Mouse (Mus musculus) spleen, adult 2 months (tissue): ENCODE data around the gene Zfyve28. TPM values are rescaled to one million over a fixed set of nuclear protein-coding genes. Genes with fewer than 3 reads are reported as not detected.
A peak's percentile ranks its signal among the peaks of the same experiment; 100 is the strongest.

Experiments
- DNase-seq, 2 experiments: peaks; one replicate each; pipeline versions ENCODE4 v3.0.0 to v3.0.0-alpha.2; 2012 to 2021; ENCODE audit warnings: low spot score in 2 of 2, low read depth in 1 of 2
- H3K27ac ChIP-seq: fragments of 200-500 bp; 2 replicates; pipeline ENCODE4 v1.5.1; 2012; ENCODE audit warnings: low read length, inconsistent platforms; ENCODE audit not compliant: insufficient read depth
- H3K27me3 ChIP-seq: fragments of 200-500 bp; 2 replicates; pipeline ENCODE4 v1.6.1; 2012; ENCODE audit warnings: mild to moderate bottlenecking, moderate library complexity, low read length, inconsistent platforms; ENCODE audit not compliant: control insufficient read depth, insufficient read depth
- H3K36me3 ChIP-seq: fragments of 200-500 bp; 2 replicates; pipeline ENCODE4 v1.6.1; 2012; ENCODE audit warnings: mild to moderate bottlenecking, low read length, inconsistent platforms; ENCODE audit not compliant: control insufficient read depth, insufficient read depth
- H3K4me1 ChIP-seq: fragments of 200-500 bp; 2 replicates; pipeline ENCODE4 v1.6.1; 2011; ENCODE audit warnings: inconsistent platforms; ENCODE audit not compliant: control insufficient read depth, insufficient read depth, insufficient read length
- H3K4me3 ChIP-seq: fragments of 200-500 bp; 2 replicates; pipeline ENCODE4 v1.5.1; 2011; ENCODE audit warnings: mild to moderate bottlenecking, inconsistent platforms; ENCODE audit not compliant: insufficient read depth, insufficient read length; ENCODE audit errors: extremely low read depth
- CTCF ChIP-seq: fragments of 200-500 bp; IDR thresholded peaks from 2 replicates; pipeline ENCODE4 v1.5.1; 2011; ENCODE audit warnings: mild to moderate bottlenecking, inconsistent platforms; ENCODE audit not compliant: insufficient read depth, insufficient read length, insufficient replicate concordance; ENCODE audit errors: extremely low read depth
- POLR2A ChIP-seq: fragments of 200-500 bp; IDR thresholded peaks from 2 replicates; pipeline ENCODE4 v1.6.1; 2011; ENCODE audit warnings: low read depth, low read length, inconsistent platforms
- WGBS: fragments of 180-500 bp; shearing (Covaris S2); methylation state at CpG from one replicate; pipeline ENCODE4 v1.1.7; 2018; 5-methylcytosine and 5-hydroxymethylcytosine counted together
- polyA plus RNA-seq: library from polyadenylated mRNA; depleted of rRNA; stranded (reverse); fragments of >200 nt; gene quantifications from 2 replicates; pipeline ENCODE4 v1.2.3, GENCODE M21; 2012

Gene Zfyve28
- polyA plus RNA-seq, 1 experiment: 3.8 TPM

GRCm38 (mm10) chr5:34230599-34231485 lies 57.4 kb downstream of the Zfyve28 start:
- 39% methylated on average over 9 of the region's 9 CpGs for WGBS
- DNase-seq: no peak
- no peak for TF ChIP-seq POLR2A
- TF ChIP-seq CTCF: no peak
- Histone ChIP-seq H3K27me3 (no peaks in the 10 kb centered on the region), H3K36me3 (no peaks in the 10 kb centered on the region), H3K4me3 (no peak overlapping the region), H3K27ac (peak overlapping the region; percentile 62), H3K4me1 (peaks cover 31% of the 10 kb centered on the region)

- WGBS: 91% methylated on average over 5 of the region's 5 CpGs
- no peaks in the 10 kb centered on the region for H3K27me3 ChIP-seq
- no peak overlapping the region for H3K4me3 ChIP-seq
- TF ChIP-seq CTCF (no peak), POLR2A (no peak)
- H3K4me1 ChIP-seq: peaks cover 29% of the 10 kb centered on the region
- DNase-seq: no peak
- H3K27ac ChIP-seq: no peak overlapping the region
- H3K36me3 ChIP-seq: no peaks in the 10 kb centered on the region
Observed at GRCm38 (mm10) chr5:34229503-34229902, 58.7 kb downstream of the Zfyve28 start.

- no peak overlapping the region for H3K4me3 ChIP-seq
- no peak for TF ChIP-seq POLR2A
- no peak for TF ChIP-seq CTCF
- no peaks in the 10 kb centered on the region for H3K36me3 ChIP-seq
- peaks cover 2% of the 10 kb centered on the region; the same call in 1 of the 2 replicates for H3K4me1 ChIP-seq
- WGBS: 92% methylated on average over 2 of the region's 2 CpGs
- no peak overlapping the region for H3K27ac ChIP-seq
- no peaks in the 10 kb centered on the region for H3K27me3 ChIP-seq
- DNase-seq: no peak
Observed at GRCm38 (mm10) chr5:34225516-34225915, 62.7 kb downstream of the Zfyve28 start.

- WGBS: 57% methylated on average over 5 of the region's 5 CpGs
- Histone ChIP-seq H3K27ac (no peak overlapping the region), H3K27me3 (no peaks in the 10 kb centered on the region), H3K4me1 (no peaks in the 10 kb centered on the region), H3K36me3 (no peaks in the 10 kb centered on the region), H3K4me3 (no peak overlapping the region)
- DNase-seq: no peak
- TF ChIP-seq POLR2A (no peak), CTCF (no peak)
Observed at GRCm38 (mm10) chr5:34224515-34224914, 63.7 kb downstream of the Zfyve28 start.

- no peaks in the 10 kb centered on the region for H3K27me3 ChIP-seq
- TF ChIP-seq CTCF: no peak
- no peak for TF ChIP-seq POLR2A
- no peaks in the 10 kb centered on the region for H3K4me1 ChIP-seq
- WGBS: 85% methylated on average over 4 of the region's 4 CpGs
- no peak overlapping the region for H3K4me3 ChIP-seq
- H3K36me3 ChIP-seq: no peaks in the 10 kb centered on the region
- H3K27ac ChIP-seq: no peak overlapping the region
- no peak for DNase-seq
Observed at GRCm38 (mm10) chr5:34220001-34220400, 68.2 kb downstream of the Zfyve28 start.

GRCm38 (mm10) chr5:34218672-34219071 lies 69.6 kb downstream of the Zfyve28 start:
- 65% methylated on average over 5 of the region's 5 CpGs for WGBS
- DNase-seq: no peak
- Histone ChIP-seq H3K4me3 (no peak overlapping the region), H3K36me3 (no peaks in the 10 kb centered on the region), H3K27me3 (no peaks in the 10 kb centered on the region), H3K4me1 (no peaks in the 10 kb centered on the region), H3K27ac (no peak overlapping the region)
- TF ChIP-seq CTCF (no peak), POLR2A (no peak)

- Histone ChIP-seq H3K27me3 (no peaks in the 10 kb centered on the region), H3K4me1 (no peaks in the 10 kb centered on the region), H3K4me3 (no peak overlapping the region), H3K36me3 (no peaks in the 10 kb centered on the region), H3K27ac (no peak overlapping the region)
- WGBS: 73% methylated on average over 9 of the region's 9 CpGs
- no peak for DNase-seq
- TF ChIP-seq CTCF: no peak
- no peak for TF ChIP-seq POLR2A
Observed at GRCm38 (mm10) chr5:34217756-34218155, 70.5 kb downstream of the Zfyve28 start.

- DNase-seq: no peak
- no peak for TF ChIP-seq POLR2A
- no peak for TF ChIP-seq CTCF
- no peaks in the 10 kb centered on the region for H3K27me3 ChIP-seq
- no peaks in the 10 kb centered on the region for H3K36me3 ChIP-seq
- no peak overlapping the region for H3K4me3 ChIP-seq
- H3K4me1 ChIP-seq: no peaks in the 10 kb centered on the region
- WGBS: 91% methylated on average over 7 of the region's 7 CpGs
- no peak overlapping the region for H3K27ac ChIP-seq
Observed at GRCm38 (mm10) chr5:34216025-34216424, 72.2 kb downstream of the Zfyve28 start.
